Mouse (Mus musculus): Measurements from ENCODE around the gene Cln6.
"Not testable (repeated sequence)": the region's sequence is repeated elsewhere in the genome, so short reads cannot be mapped to it uniquely, and the experiment has no call there.

Gene Cln6

DNA sequence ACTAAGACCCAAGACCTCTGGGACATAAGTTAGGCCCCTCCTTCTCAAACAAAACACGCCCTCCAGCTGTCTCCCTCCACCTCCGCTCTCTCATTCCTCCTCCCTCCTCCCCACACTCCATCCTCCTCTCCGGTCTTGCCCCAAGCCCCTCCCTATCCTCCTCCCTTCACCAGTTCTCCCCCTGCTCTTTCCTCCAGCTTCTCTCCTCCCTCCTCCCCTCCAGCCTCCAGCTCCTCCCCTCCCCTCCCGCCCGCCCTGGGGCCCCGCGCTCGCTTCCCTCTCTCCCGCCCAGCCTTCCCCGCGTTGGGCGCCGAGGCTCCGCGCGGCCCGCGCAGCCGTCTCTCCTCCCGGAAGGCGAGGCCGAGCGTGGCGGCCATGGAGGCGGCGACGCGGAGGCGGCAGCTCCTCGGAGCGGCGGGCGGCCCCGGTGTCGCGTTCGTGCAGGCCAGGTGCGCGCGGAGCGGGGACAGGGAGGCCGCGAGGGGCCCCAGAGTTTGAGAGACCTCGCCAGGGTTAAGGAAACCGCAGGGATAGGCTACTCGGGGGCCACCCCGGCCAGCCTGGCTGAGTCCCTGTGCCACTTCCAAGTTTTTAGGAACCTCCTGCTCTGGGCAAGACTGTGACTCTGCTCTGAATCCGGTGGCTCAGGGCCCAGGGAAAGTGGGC is at the start of gene Cln6:
TSS of gene Cln6 (plus strand) at position 280 of the 666 bp plus-strand sequence.
- DNase-seq (ENCODE audit: low read depth) = peak; percentile 63

DNA sequence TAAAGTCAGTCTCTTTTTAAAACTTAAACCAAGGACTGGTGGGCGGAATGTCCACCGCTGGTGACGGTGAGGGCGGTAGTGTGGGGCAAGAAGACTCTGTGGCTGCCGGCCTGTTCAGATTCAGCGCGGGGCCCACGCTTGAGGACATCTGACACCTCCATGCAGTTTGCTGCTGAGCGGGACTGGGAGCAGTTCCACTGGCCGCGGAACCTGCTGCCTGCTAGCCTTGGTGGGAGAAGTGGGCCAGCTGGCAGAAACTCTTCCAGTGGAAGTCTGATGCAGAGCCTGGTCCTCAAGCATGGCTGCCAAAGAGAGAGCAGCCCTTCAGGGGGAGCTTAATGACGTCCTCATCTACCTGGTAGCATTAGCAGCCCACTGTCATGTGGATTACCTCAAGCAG is 48.7 kb upstream of the Cln6 start:
- DNase-seq (ENCODE audit: low read depth) = no peak

GRCm38 (mm10) chr9:62799218-62799617 is 39.4 kb upstream of the Cln6 start:
- not testable (repeated sequence) for DNase-seq (ENCODE audit: low read depth)

DNA sequence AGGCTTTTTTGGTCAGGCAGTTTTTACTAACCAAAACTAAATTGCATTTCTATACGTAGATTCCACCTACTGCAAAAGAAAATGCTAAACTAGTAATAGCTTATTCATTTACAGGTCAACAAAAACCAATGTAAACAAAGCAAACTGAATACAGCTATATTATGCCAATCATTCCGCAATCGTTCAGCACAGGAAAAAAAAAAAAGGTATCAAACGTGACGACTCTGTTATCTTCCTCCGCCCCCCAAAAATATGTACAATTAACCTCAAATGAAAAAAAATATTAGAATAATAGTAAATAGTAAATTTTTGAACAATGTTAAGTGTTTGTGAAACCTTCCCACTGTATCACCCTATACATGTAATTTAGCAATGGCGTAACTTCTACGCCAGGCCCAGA is 28.5 kb upstream of the Cln6 start:
- no peak for DNase-seq (ENCODE audit: low read depth)

DNA sequence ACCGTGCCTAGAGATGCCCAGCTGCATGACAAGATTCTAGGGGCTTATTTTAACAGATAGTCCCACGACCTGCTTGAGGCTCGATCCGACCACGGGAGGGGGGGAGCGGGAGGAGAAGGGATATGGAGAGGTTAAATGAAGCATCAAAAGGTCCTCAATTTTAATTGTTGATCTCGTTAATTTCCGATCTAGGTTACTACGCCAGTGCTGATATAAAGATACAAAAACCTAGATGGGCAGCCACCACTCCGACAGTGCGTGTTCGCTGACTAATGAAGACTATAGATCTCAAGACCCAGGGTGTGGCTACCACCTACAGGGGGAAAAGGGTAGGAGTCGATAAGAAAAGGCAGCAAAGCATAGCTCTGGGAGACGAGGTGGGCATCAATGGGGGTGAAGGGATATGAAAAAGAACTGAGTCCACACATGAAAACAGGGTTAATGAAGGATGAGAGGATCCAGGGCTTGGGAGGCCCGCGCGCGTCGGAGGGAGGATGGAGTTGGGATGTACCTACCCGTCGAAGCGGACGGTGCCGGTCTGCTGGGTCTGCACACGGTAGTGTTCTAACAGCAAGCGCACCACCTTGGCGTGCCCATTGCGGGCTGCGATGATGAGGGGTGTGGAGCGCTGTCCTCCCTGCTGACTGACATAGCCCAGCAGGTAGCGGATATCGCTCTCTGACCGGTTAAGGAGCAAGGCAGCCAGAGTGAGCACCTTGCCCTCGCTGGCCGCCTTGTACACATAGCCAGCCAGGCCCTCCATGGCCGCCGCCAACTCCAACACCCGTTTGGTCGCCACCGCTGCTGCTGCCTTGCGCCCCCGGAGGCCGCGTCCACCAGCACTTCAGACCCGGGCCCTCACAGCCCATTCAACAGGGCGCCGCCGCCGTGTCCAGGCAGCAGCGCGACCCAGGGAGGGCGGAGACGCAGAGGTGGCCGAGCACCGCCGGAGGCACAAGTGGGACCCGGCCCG is 27.8 kb upstream of the Cln6 start:
- peak; percentile 56 for DNase-seq (ENCODE audit: low read depth)

GRCm38 (mm10) chr9:62811516-62812121 is 27.0 kb upstream of the Cln6 start, which contains the start of gene Fem1b:
Fem1b (minus strand) TSS chr9:62811934.
- DNase-seq (ENCODE audit: low read depth) = peak; percentile 90

DNA sequence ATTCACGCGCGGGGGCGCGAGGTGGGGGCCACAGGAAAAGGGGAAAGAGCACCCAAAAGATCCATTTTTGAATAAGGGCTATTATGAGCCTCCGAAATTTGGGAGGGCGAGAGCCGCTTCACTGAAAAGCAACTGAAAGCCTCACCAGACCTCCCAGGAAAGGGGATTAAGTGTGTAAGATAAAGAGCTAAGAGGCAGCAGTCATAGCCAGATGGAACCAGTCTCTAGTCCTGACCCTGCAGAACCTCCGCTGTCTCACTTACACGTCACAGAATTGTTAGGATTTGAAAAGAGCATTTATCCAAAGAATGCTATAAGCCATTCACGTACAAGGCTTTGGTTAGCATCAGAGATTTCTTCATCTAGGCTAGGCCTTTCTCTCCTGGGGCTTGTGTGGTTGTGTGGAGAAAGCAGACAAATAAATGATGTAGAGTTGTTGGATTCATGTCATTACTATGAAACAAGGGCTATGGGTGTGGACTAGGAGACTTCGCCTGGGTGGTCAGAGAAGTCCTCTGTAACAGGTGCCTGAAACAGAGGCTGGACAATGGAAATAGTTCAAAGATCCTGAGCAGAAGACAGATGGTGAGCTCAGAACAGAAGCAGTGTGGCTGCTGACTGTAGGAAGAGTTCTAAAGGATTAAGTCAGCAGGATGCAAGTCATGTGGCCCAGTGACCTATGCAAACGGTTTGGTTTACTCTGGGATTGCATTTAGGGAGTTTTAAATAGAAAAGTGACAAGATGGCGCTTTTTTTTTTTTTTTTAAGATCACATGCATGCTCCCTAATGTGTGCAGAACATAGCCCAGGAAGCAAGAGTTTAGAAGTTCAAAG is 26.2 kb upstream of the Cln6 start:
- no peak for DNase-seq (ENCODE audit: low read depth)

DNA sequence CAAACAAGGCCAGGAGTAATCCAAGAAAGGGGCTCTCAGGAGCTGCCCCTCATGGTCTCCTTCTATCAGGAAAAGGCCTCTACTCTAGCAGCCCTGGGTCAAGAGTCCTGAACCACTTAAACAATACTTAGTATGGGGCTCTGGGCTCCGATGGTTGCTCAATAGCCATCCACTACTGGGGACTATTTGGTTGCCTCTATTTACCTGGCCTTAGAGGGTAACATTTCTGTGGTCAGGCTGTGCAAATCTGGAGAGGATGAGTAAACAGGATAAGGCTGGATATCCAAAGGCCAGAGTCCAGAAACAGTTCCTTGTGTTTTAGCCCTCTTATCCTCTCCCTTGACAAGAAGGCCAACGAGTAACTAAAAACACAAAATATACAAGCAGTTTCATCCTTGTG is 23.8 kb upstream of the Cln6 start:
- DNase-seq (ENCODE audit: low read depth) = no peak

DNA sequence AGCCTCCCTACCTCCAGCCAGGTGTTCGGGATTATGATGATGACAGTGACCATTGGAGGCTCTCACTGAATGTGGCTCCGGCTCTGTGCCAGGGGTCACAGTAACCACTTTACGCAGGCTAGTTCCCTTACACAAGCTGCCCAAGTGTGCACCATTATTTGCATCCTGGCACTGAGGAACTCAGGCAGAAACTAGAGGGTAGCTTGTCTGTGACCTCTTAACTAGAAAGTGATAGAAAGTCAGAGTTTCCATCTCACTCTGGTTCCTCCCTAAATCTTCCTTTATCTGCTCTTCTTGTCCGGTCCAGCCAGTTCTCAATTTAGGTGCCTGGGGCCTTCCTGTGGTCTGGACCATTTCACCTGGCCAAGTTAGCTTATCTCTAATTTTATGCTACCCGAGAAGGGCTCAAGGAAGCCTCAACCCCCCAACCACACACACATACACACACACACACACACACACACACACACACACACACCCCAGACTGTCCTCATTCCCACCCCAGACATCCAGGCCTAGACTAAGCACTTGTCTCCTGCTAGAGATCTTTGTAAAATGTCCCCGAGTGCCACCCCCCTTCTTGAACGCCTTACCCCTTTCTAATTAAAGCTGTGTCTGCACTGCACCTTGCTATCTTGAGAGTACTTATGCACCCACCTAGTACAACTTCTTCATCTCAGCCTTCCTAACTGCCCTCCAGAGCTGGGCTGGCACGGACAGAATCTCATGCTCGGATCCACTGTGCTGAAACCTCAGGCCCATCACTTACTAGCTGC is 22.1 kb upstream of the Cln6 start:
- no peak for DNase-seq (ENCODE audit: low read depth)

DNA sequence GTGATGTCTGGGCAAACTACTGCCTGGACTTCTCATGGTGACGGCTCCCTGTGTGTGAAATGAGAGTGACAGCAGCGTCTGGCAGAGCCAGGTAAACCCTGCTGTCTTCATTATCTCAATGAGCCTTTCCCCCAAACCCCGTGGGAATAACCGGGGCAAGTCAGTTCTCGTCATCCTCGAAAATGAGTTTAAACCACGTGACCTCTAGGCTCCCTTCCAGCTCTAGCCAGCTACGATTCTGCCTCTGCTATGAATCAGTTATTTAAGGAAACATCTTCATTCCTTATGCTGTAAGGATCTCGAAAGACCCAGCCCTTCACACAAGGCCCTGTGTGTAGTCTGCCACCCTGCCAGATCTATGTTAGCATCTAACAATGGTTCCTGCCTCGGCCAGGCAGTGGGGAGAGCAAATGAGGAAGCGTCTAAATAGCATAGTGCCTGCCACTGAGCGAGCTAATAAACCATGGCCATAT is 21.4 kb upstream of the Cln6 start:
- no peak for DNase-seq (ENCODE audit: low read depth)

- no peak for DNase-seq (ENCODE audit: low read depth)
Measured at GRCm38 (mm10) chr9:62817828-62818614, 20.6 kb upstream of the Cln6 start.

DNA sequence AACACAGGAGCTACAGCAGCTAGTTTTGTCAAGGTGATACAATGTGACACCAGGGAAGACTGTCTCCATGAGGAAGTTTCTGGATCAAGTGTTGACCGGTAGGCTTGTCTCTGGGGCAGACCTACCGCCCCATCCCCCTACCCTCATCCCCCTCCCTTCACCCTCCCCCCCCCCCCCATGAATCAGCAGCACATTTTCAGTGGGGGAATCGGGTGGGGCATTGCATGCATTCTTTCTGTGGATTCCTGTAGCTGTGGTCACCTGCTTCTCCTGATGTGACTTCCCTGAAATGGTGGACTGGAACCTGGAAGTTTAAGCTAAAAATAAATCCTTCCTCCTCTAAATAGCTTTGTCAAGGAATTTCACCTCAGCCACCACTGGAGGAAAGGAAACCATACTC is 19.1 kb upstream of the Cln6 start:
- no peak for DNase-seq (ENCODE audit: low read depth)

- DNase-seq (ENCODE audit: low read depth) = not testable (repeated sequence)
Measured at GRCm38 (mm10) chr9:62819910-62820309, 18.7 kb upstream of the Cln6 start.

DNA sequence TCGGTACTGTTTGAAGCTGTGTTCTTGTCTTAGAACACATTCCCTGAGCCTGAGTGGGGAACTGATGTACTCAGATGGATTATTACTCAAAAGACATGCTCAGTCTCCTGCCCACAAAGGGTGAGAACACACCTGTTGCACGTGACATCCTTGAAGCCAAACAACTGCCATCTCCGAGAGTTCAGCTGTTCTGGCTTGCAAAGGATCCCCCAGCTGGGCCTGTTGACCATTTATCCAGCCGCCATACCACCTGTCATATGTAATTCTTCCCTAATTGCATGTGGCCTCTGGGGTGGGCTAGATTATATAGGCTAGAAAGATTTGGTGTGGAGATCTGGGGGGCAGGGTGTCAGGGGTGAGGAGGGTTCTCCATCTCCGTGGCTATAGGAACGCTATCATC is 17.8 kb upstream of the Cln6 start:
- no peak for DNase-seq (ENCODE audit: low read depth)

DNA sequence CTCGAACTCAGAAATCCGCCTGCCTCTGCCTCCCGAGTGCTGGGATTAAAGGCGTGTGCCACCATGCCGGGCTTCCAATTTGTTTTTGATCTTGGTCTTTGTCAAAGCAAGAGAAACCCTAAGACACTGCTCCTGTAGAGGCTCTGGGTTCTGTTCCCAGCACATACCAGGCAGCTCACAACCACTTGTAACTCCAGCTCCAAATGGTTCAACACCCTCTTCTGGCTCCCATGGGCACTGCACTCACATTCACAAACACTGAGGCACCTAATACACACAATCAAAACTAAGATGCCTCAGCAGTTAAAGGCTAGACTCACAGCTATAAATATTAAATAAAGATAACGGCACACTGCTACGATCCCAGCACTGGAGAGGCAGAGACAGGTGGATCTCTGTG is 16.8 kb upstream of the Cln6 start:
- DNase-seq (ENCODE audit: low read depth) = no peak

DNA sequence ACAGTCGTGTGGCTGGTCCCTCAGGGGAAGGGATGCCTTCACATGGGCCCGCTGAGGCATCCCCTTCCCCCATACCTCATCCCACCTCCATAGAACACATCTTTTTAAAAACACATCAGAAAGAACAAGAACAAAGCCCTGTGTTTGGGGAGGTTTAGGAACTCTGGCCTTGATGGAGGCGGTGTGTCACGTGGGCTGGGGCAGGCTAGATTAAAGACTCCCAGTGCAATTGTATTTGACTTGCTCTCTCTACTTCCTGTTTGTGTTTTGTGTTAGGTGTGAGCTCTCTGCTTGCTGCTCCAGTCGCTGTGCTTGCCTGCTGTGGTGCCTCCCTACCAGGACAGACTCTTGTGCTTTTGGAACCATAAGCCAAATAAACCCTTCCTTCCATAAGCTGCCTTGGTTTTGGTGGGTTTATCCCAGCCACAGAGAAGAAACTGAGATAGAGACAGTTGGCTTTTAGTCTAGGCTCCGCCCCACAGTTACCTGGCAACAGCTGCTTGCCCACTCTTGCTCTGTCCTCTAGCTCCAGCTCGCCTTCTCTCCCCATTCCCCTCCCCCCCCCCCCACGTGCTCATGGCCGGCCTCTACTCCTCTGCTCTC is 12.7 kb upstream of the Cln6 start:
- DNase-seq (ENCODE audit: low read depth) = no peak

GRCm38 (mm10) chr9:62826456-62826855 is 12.1 kb upstream of the Cln6 start:
- no peak for DNase-seq (ENCODE audit: low read depth)

- peak; percentile 42 for DNase-seq (ENCODE audit: low read depth)
Measured at GRCm38 (mm10) chr9:62827939-62828652, 10.5 kb upstream of the Cln6 start.

- peak; percentile 93 for DNase-seq (ENCODE audit: low read depth)
Measured at GRCm38 (mm10) chr9:62828662-62829086, 9.9 kb upstream of the Cln6 start.

All from c-Kit-positive CD71-negative TER-119-negative erythroid progenitor cells, embryonic 14.5 days (primary cell).